Mouse (Mus musculus) heart, postnatal 25 days (tissue): ENCODE results near the gene Sptlc2. TPM values are rescaled to one million over a fixed set of nuclear protein-coding genes. Genes with fewer than 3 reads are reported as not detected.
"Not testable (repeated sequence)": the region's sequence is repeated elsewhere in the genome, so short reads cannot be mapped to it uniquely, and the experiment has no call there.

Experiments
- DNase-seq: peaks from one replicate; pipeline ENCODE4 v3.0.0; 2022; ENCODE audit warnings: low spot score
- intact Hi-C: fragments of 180-260 bp; cut with DNase I; formaldehyde crosslinking; loops from one replicate; pipeline ENCODE4 v1.15.1; 2025
- total RNA-seq, 2 experiments: library from RNA; stranded (reverse); gene quantifications; 2 replicates each; pipeline ENCODE4 v1.2.3; 2021

The Sptlc2 gene
- total RNA-seq, 2 experiments from 2014 or later: 25.0 to 26.8 TPM

- DNase-seq: no peak
- intact Hi-C loops: no loop called here
Measured at GRCm38 (mm10) chr12:87293934-87294333, 94.2 kb downstream of the Sptlc2 start.

- no peak for DNase-seq
- intact Hi-C loops: no loop called here
Measured at GRCm38 (mm10) chr12:87289100-87289499, 99.1 kb downstream of the Sptlc2 start.

- intact Hi-C loops: no loop called here
- no peak for DNase-seq
Measured at GRCm38 (mm10) chr12:87284726-87285125, 103.4 kb downstream of the Sptlc2 start.

- no peak for DNase-seq
- intact Hi-C loops: no loop called here
Measured at GRCm38 (mm10) chr12:87284268-87284667, 103.9 kb downstream of the Sptlc2 start.

- DNase-seq: no peak
- intact Hi-C loops: no loop called here
Measured at GRCm38 (mm10) chr12:87283706-87284105, 104.4 kb downstream of the Sptlc2 start.

- intact Hi-C loops: no loop called here
- DNase-seq: no peak
Measured at GRCm38 (mm10) chr12:87282743-87283142, 105.4 kb downstream of the Sptlc2 start.

GRCm38 (mm10) chr12:87281766-87282165 is 106.4 kb downstream of the Sptlc2 start:
- no peak for DNase-seq
- intact Hi-C loops: no loop called here

- DNase-seq: no peak
- intact Hi-C loops: no loop called here
Measured at GRCm38 (mm10) chr12:87279879-87280278, 108.3 kb downstream of the Sptlc2 start.

GRCm38 (mm10) chr12:87279350-87279749 is 108.8 kb downstream of the Sptlc2 start:
- intact Hi-C loops: no loop called here
- no peak for DNase-seq

GRCm38 (mm10) chr12:87278118-87278730 is 109.9 kb downstream of the Sptlc2 start:
- intact Hi-C loops: no loop called here
- no peak for DNase-seq

- intact Hi-C loops, DNase-seq: not testable (repeated sequence)
Measured at GRCm38 (mm10) chr12:87277251-87277650, 110.9 kb downstream of the Sptlc2 start.

- intact Hi-C loops: no loop called here
- DNase-seq: no peak
Measured at GRCm38 (mm10) chr12:87274853-87275831, 113.0 kb downstream of the Sptlc2 start.

GRCm38 (mm10) chr12:87267682-87268081 is 120.5 kb downstream of the Sptlc2 start:
- intact Hi-C loops: loop anchor here (2.0 to 10.0 kb wide), 4 partner anchors 65 to 147 kb away; partner anchors contain the start of genes Gstz1, Pomt2 and Sptlc2
- DNase-seq: no peak

- DNase-seq: no peak
- intact Hi-C loops: loop anchor here (2.0 to 10.0 kb wide), 4 partner anchors 65 to 148 kb away; partner anchors contain the start of genes Gstz1, Pomt2 and Sptlc2
Measured at GRCm38 (mm10) chr12:87266827-87267603, 121.1 kb downstream of the Sptlc2 start.

- peak; percentile 83 for DNase-seq
- intact Hi-C loops: loop anchor here (2.0 to 10.0 kb wide), 4 partner anchors 66 to 149 kb away; partner anchors contain the start of genes Gstz1, Pomt2 and Sptlc2
Measured at GRCm38 (mm10) chr12:87266108-87266826, 121.9 kb downstream of the Sptlc2 start, which contains the start of the genes Vipas39 and Ahsa1. Gene Vipas39, minus strand, starts transcription at chr12:87266256. Gene Ahsa1, plus strand, starts transcription at chr12:87266479.

GRCm38 (mm10) chr12:87265444-87265843 is 122.7 kb downstream of the Sptlc2 start:
- intact Hi-C loops: loop anchor here (5.0 to 10.0 kb wide), 3 partner anchors 67 to 149 kb away; partner anchors contain the start of gene Sptlc2

GRCm38 (mm10) chr12:87260562-87260961 is 127.6 kb downstream of the Sptlc2 start:
- intact Hi-C loops: loop anchor here (10.0 kb wide), 1 partner anchor 154 kb away; no protein-coding TSS in a partner anchor
- no peak for DNase-seq

More at GRCm38 (mm10) chr12:87265444-87265843, 122.7 kb downstream of the Sptlc2 start:
- DNase-seq: no peak

GRCm38 (mm10) chr12:87256629-87257028 is 131.5 kb downstream of the Sptlc2 start:
- intact Hi-C loops: no loop called here
- DNase-seq: no peak
